Mouse (Mus musculus): ENCODE measurements at regions not wholly inside any gene's neighbourhood (a gene's known extent, or its start where the extent isn't known, plus 50 kb on each side); places are given as distances from the start of the nearest gene placed in this dataset.

DNA sequence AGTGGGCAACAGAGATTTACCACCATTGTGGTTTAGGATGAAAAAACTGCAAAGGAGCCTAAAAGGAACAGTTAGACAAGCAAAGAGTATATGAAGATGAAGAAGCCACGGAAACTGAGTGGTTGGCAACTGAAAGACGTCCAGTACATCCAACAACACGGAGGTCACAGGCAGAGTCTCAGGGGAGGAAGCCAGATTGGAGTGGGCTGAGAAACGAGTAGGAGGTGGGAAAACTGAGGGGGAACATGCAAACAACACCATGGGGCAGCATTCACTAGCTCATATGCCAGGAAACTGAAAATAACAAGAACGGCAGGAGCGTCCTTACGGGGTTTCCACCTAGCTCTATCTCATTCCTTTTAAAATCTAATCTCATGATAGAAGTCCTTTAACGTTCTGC is 169.3 kb downstream of the Abcc12 start:
- TF ChIP-seq GATA1 (IDR thresholded peaks at IDR 0.05; ENCODE audit: borderline replicate concordance, low read length): no peak
- TF ChIP-seq FLI1 (IDR thresholded peaks at IDR 0.05; ENCODE audit: low read length): no peak
